Comparison of ENCODE assay signal across 9 mouse cellular contexts in genomic region chr6:136847790-136848189, GRCm38 (mm10). TPM values are rescaled to one million over a fixed set of nuclear protein-coding genes. Genes with fewer than 3 reads are reported as not detected.
A peak's percentile ranks its signal among the peaks of the same experiment; 100 is the strongest.
DNase-seq lines count a peak whose midpoint lies in the region; ATAC-seq and TF ChIP-seq lines count a peak whose summit lies in the region.
"Had no signal": no experiment of that assay in that cellular context is flagged by ENCODE, and none has a peak within 500 bp of the region (broad histone marks: within the 10 kb centered on the region; RNA-seq: fewer than 3 reads in every experiment).

No protein-coding gene starts in this region.

- H3K27ac ChIP-seq in embryonic facial prominence, embryonic 10.5 days (replicated peaks): no peak overlapping the region
- H3K27ac ChIP-seq in kidney, postnatal 0 days: no peak overlapping the region
- H3K27ac ChIP-seq in stomach, embryonic 15.5 days: no peak overlapping the region

- H3K9me3 ChIP-seq in embryonic facial prominence, embryonic 10.5 days: no peaks in the 10 kb centered on the region
- H3K9me3 ChIP-seq in kidney, postnatal 0 days (replicated peaks; ENCODE audit: low read length): no peaks in the 10 kb centered on the region
- no peaks in the 10 kb centered on the region for H3K9me3 ChIP-seq in stomach, embryonic 15.5 days

- TF ChIP-seq CTCF in kidney, postnatal 0 days (IDR thresholded peaks at IDR 0.05; ENCODE audit: low read depth): peak; percentile 76

- H3K4me2 ChIP-seq in kidney, postnatal 0 days (ENCODE audit: low read length): no peak overlapping the region
- no peak overlapping the region for H3K4me2 ChIP-seq in stomach, embryonic 15.5 days

- DNase-seq in frontal cortex, postnatal 10 days (ENCODE audit: low spot score in 2 of 2): no peak
- peak; percentile 61 for DNase-seq in urinary bladder, postnatal 14 days (ENCODE audit: low spot score)
- no peak for DNase-seq in urinary bladder, postnatal 10 days (ENCODE audit: low spot score)
- DNase-seq in embryonic facial prominence, embryonic 10.5 days (ENCODE audit: low spot score): peak; percentile 65
- peak; percentile 52 for DNase-seq in kidney, postnatal 0 days (ENCODE audit: low spot score)
- peak; percentile 77 for DNase-seq in lung, postnatal 36 days

- 34% methylated on average over 2 of the region's 2 CpGs for WGBS in embryonic facial prominence, embryonic 10.5 days
- WGBS in kidney, postnatal 0 days: 25% methylated on average over 2 of the region's 2 CpGs
- 18% methylated on average over 2 of the region's 2 CpGs for WGBS in stomach, embryonic 15.5 days

- no peak overlapping the region for H3K4me3 ChIP-seq in embryonic facial prominence, embryonic 10.5 days
- no peak overlapping the region for H3K4me3 ChIP-seq in kidney, postnatal 0 days (replicated peaks; ENCODE audit: low read depth, low read length)
- no peak overlapping the region for H3K4me3 ChIP-seq in stomach, embryonic 15.5 days (replicated peaks)

- H3K9ac ChIP-seq in kidney, postnatal 0 days (ENCODE audit: low read depth, low read length): no peak overlapping the region
- H3K9ac ChIP-seq in stomach, embryonic 15.5 days: no peak overlapping the region

- ATAC-seq in frontal cortex, adult (ENCODE audit: low TSS enrichment): peak; percentile 78
- ATAC-seq in kidney, postnatal 0 days (replicated peaks; ENCODE audit: low FRiP score, low read depth): no peak; the same call in 1 of the 2 replicates
- ATAC-seq in stomach, embryonic 15.5 days (ENCODE audit: insufficient read depth, low FRiP score, low read depth): peak; percentile 39; the same call in 1 of the 2 replicates

- peaks cover 9% of the 10 kb centered on the region for H3K4me1 ChIP-seq in embryonic facial prominence, embryonic 10.5 days
- peaks cover 5% of the 10 kb centered on the region; the same call in 1 of the 2 replicates for H3K4me1 ChIP-seq in kidney, postnatal 0 days (replicated peaks; ENCODE audit: insufficient read depth, low read length)
- H3K4me1 ChIP-seq in stomach, embryonic 15.5 days: no peaks in the 10 kb centered on the region

- no peaks in the 10 kb centered on the region for H3K36me3 ChIP-seq in embryonic facial prominence, embryonic 10.5 days (replicated peaks)
- no peaks in the 10 kb centered on the region for H3K36me3 ChIP-seq in kidney, postnatal 0 days (ENCODE audit: insufficient read depth, low read length)
- H3K36me3 ChIP-seq in stomach, embryonic 15.5 days: no peaks in the 10 kb centered on the region

- no peaks in the 10 kb centered on the region for H3K27me3 ChIP-seq in embryonic facial prominence, embryonic 10.5 days (replicated peaks; ENCODE audit: low read depth, poor library complexity, severe bottlenecking)
- no peaks in the 10 kb centered on the region for H3K27me3 ChIP-seq in kidney, postnatal 0 days (ENCODE audit: insufficient read depth, low read length)
- H3K27me3 ChIP-seq in stomach, embryonic 15.5 days (replicated peaks): no peaks in the 10 kb centered on the region

RNA-seq across cellular contexts. Expression of gene Art4, which starts 9.7 kb away (rescaled TPM):
- 2.2 and 2.6 TPM in 2 replicates for polyA plus RNA-seq in embryonic facial prominence, embryonic 10.5 days (2016; fragmentation: Nextera tagmentation; extraction: Ambion mirVana)
- polyA plus RNA-seq in kidney, postnatal 0 days (2015; fragmentation: Nextera tagmentation; extraction: Ambion mirVana): 7.4 and 9.3 TPM in 2 replicates
- polyA plus RNA-seq in stomach, embryonic 15.5 days (2015; fragmentation: Nextera tagmentation; extraction: Ambion mirVana): 5.5 and 7.7 TPM in 2 replicates

RNA-seq across cellular contexts. Expression of gene Smco3, which starts 12.5 kb away (rescaled TPM):
- not detected in 2 replicates for polyA plus RNA-seq in embryonic facial prominence, embryonic 10.5 days (2016; fragmentation: Nextera tagmentation; extraction: Ambion mirVana)
- polyA plus RNA-seq in kidney, postnatal 0 days (2015; fragmentation: Nextera tagmentation; extraction: Ambion mirVana): 2.1 TPM in 2 replicates
- 1.0 and 1.9 TPM in 2 replicates for polyA plus RNA-seq in stomach, embryonic 15.5 days (2015; fragmentation: Nextera tagmentation; extraction: Ambion mirVana)
- polyA plus RNA-seq: large intestine, adult 2 months had no signal

RNA-seq across cellular contexts. Expression of gene Wbp11, which starts 19.8 kb away (rescaled TPM):
- polyA plus RNA-seq in embryonic facial prominence, embryonic 10.5 days (2016; fragmentation: Nextera tagmentation; extraction: Ambion mirVana): 163 and 165 TPM in 2 replicates
- 76.4 and 82.9 TPM in 2 replicates for polyA plus RNA-seq in kidney, postnatal 0 days (2015; fragmentation: Nextera tagmentation; extraction: Ambion mirVana)
- polyA plus RNA-seq in stomach, embryonic 15.5 days (2015; fragmentation: Nextera tagmentation; extraction: Ambion mirVana): 83.7 and 93.7 TPM in 2 replicates

RNA-seq across cellular contexts. Expression of gene BC049715, which starts 20.4 kb away (rescaled TPM):
- 1.3 and 2.1 TPM in 2 replicates for polyA plus RNA-seq in embryonic facial prominence, embryonic 10.5 days (2016; fragmentation: Nextera tagmentation; extraction: Ambion mirVana)
- 1.6 and 2.1 TPM in 2 replicates for polyA plus RNA-seq in kidney, postnatal 0 days (2015; fragmentation: Nextera tagmentation; extraction: Ambion mirVana)
- polyA plus RNA-seq in stomach, embryonic 15.5 days (2015; fragmentation: Nextera tagmentation; extraction: Ambion mirVana): 1.2 and 1.5 TPM in 2 replicates

RNA-seq across cellular contexts. Expression of gene Mgp, which starts 27.8 kb away (rescaled TPM):
- 3.5 and 4.2 TPM in 2 replicates for polyA plus RNA-seq in embryonic facial prominence, embryonic 10.5 days (2016; fragmentation: Nextera tagmentation; extraction: Ambion mirVana)
- 605 and 626 TPM in 2 replicates for polyA plus RNA-seq in kidney, postnatal 0 days (2015; fragmentation: Nextera tagmentation; extraction: Ambion mirVana)
- polyA plus RNA-seq in stomach, embryonic 15.5 days (2015; fragmentation: Nextera tagmentation; extraction: Ambion mirVana): 150 and 225 TPM in 2 replicates

Comparison
In these comparisons a context has a peak if more than half of its experiments do, and no peak if none do; other contexts are left out.
1. DNase-seq: peak in urinary bladder, postnatal 14 days (single experiment), embryonic facial prominence, embryonic 10.5 days (single experiment), kidney, postnatal 0 days (single experiment) and lung, postnatal 36 days (single experiment); none in frontal cortex, postnatal 10 days (0 of 2) and urinary bladder, postnatal 10 days (single experiment).